Mouse (Mus musculus) intestine, embryonic 16.5 days (tissue): ENCODE data around the gene Aicda. TPM values are rescaled to one million over a fixed set of nuclear protein-coding genes. Genes with fewer than 3 reads are reported as not detected.
"Not testable (repeated sequence)": the region's sequence is repeated elsewhere in the genome, so short reads cannot be mapped to it uniquely, and the experiment has no call there.

Source experiments
- ATAC-seq: fragments of 200-750 bp; cut with Nextera tagmentation; 2 replicates; pipeline ENCODE4 v1.8.0; 2017; ENCODE audit warnings: moderate TSS enrichment, moderate library complexity
- H3K27ac ChIP-seq: fragments of 300-500 bp; sonication (generic); 2 replicates; pipeline ENCODE4 v1.5.1; 2014; ENCODE audit warnings: mild to moderate bottlenecking, low read length
- H3K27me3 ChIP-seq: fragments of 300-500 bp; sonication (generic); replicated peaks from 2 replicates; pipeline ENCODE4 v1.6.1; 2014; ENCODE audit warnings: low read length, control low read depth, mixed read lengths; ENCODE audit not compliant: control insufficient read depth, insufficient read depth
- H3K36me3 ChIP-seq: fragments of 300-500 bp; sonication (generic); 2 replicates; pipeline ENCODE4 v1.6.1; 2014; ENCODE audit warnings: low read length, control low read depth; ENCODE audit not compliant: control insufficient read depth, insufficient read depth
- H3K4me1 ChIP-seq: fragments of 300-500 bp; sonication (generic); 2 replicates; pipeline ENCODE4 v1.6.1; 2014; ENCODE audit warnings: low read length, control low read depth, mixed read lengths; ENCODE audit not compliant: control insufficient read depth, insufficient read depth
- H3K4me2 ChIP-seq: fragments of 300-500 bp; sonication (generic); 2 replicates; pipeline ENCODE4 v1.6.1; 2014; ENCODE audit warnings: low read depth, low read length, control low read depth
- H3K4me3 ChIP-seq: fragments of 300-500 bp; sonication (generic); 2 replicates; pipeline ENCODE4 v1.5.1; 2014; ENCODE audit warnings: mild to moderate bottlenecking, low read length
- H3K9ac ChIP-seq: fragments of 300-500 bp; sonication (generic); 2 replicates; pipeline ENCODE4 v1.6.1; 2014; ENCODE audit warnings: low read depth, low read length
- H3K9me3 ChIP-seq: fragments of 300-500 bp; sonication (generic); 2 replicates; pipeline ENCODE4 v1.6.1; 2016; ENCODE audit warnings: low read length, control low read depth; ENCODE audit not compliant: control insufficient read depth
- WGBS: fragments of 180-500 bp; shearing (Covaris S2); extraction: QIAGEN DNeasy Blood & Tissue Kit; methylation state at CpG from one replicate; pipeline ENCODE4 v1.1.7; 2014; 5-methylcytosine and 5-hydroxymethylcytosine counted together
- polyA plus RNA-seq: library from polyadenylated mRNA; unstranded; fragments of >200 nt; fragmentation: Nextera tagmentation; extraction: Ambion mirVana; gene quantifications from 2 replicates; pipeline ENCODE4 v1.2.1, GENCODE M21; 2015

The Aicda gene
- polyA plus RNA-seq, 1 experiment from 2014 or later: not detected

GRCm38 (mm10) chr6:122522595-122522994 is 31.0 kb upstream of the Aicda start:
- peak; percentile 59; the same call in 1 of the 2 replicates for ATAC-seq
- Histone ChIP-seq H3K4me3 (no peak overlapping the region), H3K9ac (no peak overlapping the region), H3K9me3 (no peaks in the 10 kb centered on the region), H3K36me3 (no peaks in the 10 kb centered on the region), H3K27ac (no peak overlapping the region), H3K4me1 (no peaks in the 10 kb centered on the region), H3K27me3 (no peaks in the 10 kb centered on the region), H3K4me2 (no peak overlapping the region)
- WGBS: 69% methylated on average over 9 of the region's 9 CpGs

DNA sequence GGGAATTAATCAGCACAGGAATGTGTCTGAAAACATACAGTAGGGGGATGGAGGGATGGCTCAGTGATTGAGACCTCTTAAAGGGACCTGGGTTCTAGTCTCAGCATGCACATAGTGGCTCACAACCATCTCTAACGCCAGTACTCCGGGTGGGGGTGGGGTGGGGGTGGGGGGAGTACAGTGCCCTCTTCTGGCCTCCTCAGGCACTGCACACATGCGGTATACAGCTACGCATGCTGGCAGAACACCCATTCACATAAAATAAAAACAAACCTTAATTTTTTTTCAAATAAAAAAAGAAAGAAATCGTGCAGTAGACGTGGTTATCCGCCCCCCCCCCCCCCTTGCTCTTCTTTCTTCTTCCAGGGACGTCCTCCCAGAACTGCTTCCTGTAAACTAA is 30.3 kb upstream of the Aicda start:
- Histone ChIP-seq H3K9me3 (no peaks in the 10 kb centered on the region), H3K4me1 (no peaks in the 10 kb centered on the region), H3K4me2 (no peak overlapping the region), H3K4me3 (no peak overlapping the region), H3K27me3 (no peaks in the 10 kb centered on the region), H3K27ac (no peak overlapping the region), H3K9ac (no peak overlapping the region), H3K36me3 (no peaks in the 10 kb centered on the region)
- WGBS: 87% methylated on average over 8 of the region's 8 CpGs
- no peak for ATAC-seq

DNA sequence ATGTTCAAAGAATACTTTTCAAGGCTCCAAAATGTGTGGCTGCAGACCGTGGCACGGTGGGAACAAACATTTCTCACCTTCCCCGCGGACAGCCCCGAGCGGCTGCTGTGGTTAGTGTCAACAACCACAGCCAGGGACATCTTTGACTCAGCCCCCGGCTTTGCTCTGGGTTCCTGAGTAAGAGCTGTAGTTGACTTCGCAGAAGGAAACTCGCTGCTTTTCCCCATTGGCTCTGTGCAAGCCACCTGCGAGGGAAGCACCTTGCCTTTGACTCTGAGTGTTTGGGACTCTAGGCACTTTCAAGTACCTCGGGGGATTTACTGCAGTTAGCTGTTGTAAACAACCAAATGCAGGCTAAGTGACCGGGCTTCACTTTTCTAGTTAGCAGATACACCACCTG is 26.0 kb upstream of the Aicda start:
- WGBS: 19% methylated on average over 12 of the region's 12 CpGs
- no peaks in the 10 kb centered on the region for H3K9me3 ChIP-seq
- H3K27me3 ChIP-seq: no peaks in the 10 kb centered on the region
- H3K4me1 ChIP-seq: no peaks in the 10 kb centered on the region
- no peak overlapping the region for H3K4me2 ChIP-seq
- no peak for ATAC-seq
- no peak overlapping the region for H3K27ac ChIP-seq
- H3K4me3 ChIP-seq: no peak overlapping the region
- no peak overlapping the region for H3K9ac ChIP-seq
- no peaks in the 10 kb centered on the region for H3K36me3 ChIP-seq

- Histone ChIP-seq H3K9me3 (no peaks in the 10 kb centered on the region), H3K27ac (no peak overlapping the region), H3K4me2 (no peak overlapping the region), H3K27me3 (no peaks in the 10 kb centered on the region), H3K4me3 (no peak overlapping the region), H3K4me1 (no peaks in the 10 kb centered on the region), H3K36me3 (no peaks in the 10 kb centered on the region), H3K9ac (no peak overlapping the region)
- 72% methylated on average over 11 of the region's 11 CpGs for WGBS
- ATAC-seq: no peak
Observed at GRCm38 (mm10) chr6:122528136-122528535, 25.5 kb upstream of the Aicda start.

DNA sequence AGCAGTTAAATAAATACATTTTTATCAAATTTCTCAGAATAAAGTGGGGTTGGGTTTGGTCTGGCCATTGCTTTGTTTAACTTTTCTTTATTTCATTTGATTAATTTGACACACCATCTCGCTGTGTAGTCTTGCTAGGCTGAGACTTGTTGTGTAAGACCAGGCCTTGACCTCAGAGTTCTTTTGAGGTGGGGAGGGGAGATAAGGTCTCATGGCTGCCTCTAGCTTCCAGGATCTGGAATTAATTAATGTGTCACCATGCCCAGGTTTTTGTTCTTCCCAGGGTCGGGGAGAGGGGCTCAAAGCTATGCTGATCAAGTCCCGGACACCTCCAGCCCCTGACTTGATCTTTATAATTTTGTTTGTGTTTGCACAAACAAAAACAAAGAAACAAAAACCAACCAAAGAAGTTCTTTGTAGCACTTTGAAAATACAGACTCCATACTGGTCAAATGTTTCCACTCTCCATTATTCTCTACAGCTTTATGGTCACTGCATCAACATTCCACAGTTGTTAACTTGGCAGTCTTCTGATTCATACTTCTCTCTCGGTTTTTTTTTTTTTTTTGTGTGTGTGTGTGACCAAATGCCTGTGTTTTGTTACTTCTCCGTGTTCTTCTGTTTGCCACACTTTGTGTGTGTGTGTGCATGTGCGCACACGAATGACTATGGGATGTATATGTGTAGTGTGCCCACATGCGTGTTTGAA is 22.0 kb upstream of the Aicda start:
- no peak overlapping the region for H3K4me2 ChIP-seq
- no peaks in the 10 kb centered on the region for H3K9me3 ChIP-seq
- 66% methylated on average over 8 of the region's 8 CpGs for WGBS
- no peaks in the 10 kb centered on the region for H3K36me3 ChIP-seq
- no peaks in the 10 kb centered on the region for H3K4me1 ChIP-seq
- no peak overlapping the region for H3K9ac ChIP-seq
- no peak overlapping the region for H3K27ac ChIP-seq
- no peaks in the 10 kb centered on the region for H3K27me3 ChIP-seq
- ATAC-seq: no peak
- H3K4me3 ChIP-seq: no peak overlapping the region

- Histone ChIP-seq H3K27me3 (no peaks in the 10 kb centered on the region), H3K27ac (no peak overlapping the region), H3K36me3 (no peaks in the 10 kb centered on the region), H3K4me3 (no peak overlapping the region), H3K9me3 (no peaks in the 10 kb centered on the region), H3K4me2 (peak overlapping the region; percentile 8; the same call in 1 of the 2 replicates), H3K4me1 (no peaks in the 10 kb centered on the region), H3K9ac (no peak overlapping the region)
- no peak for ATAC-seq
- WGBS: 17% methylated on average over 4 of the region's 4 CpGs
Observed at GRCm38 (mm10) chr6:122532883-122533302, 20.7 kb upstream of the Aicda start.

GRCm38 (mm10) chr6:122534032-122534431 is 19.6 kb upstream of the Aicda start:
- no peak overlapping the region for H3K4me2 ChIP-seq
- no peak overlapping the region for H3K4me3 ChIP-seq
- 63% methylated on average over 3 of the region's 3 CpGs for WGBS
- H3K4me1 ChIP-seq: no peaks in the 10 kb centered on the region
- H3K27me3 ChIP-seq: no peaks in the 10 kb centered on the region
- no peaks in the 10 kb centered on the region for H3K36me3 ChIP-seq
- ATAC-seq: no peak
- no peak overlapping the region for H3K9ac ChIP-seq
- no peaks in the 10 kb centered on the region for H3K9me3 ChIP-seq
- no peak overlapping the region for H3K27ac ChIP-seq

- H3K4me2 ChIP-seq: no peak overlapping the region
- H3K9ac ChIP-seq: no peak overlapping the region
- H3K4me1 ChIP-seq: no peaks in the 10 kb centered on the region
- H3K4me3 ChIP-seq: no peak overlapping the region
- H3K9me3 ChIP-seq: no peaks in the 10 kb centered on the region
- ATAC-seq: no peak
- no peak overlapping the region for H3K27ac ChIP-seq
- no peaks in the 10 kb centered on the region for H3K27me3 ChIP-seq
- no peaks in the 10 kb centered on the region for H3K36me3 ChIP-seq
- 87% methylated on average over 9 of the region's 9 CpGs for WGBS
Observed at GRCm38 (mm10) chr6:122539564-122539963, 14.0 kb upstream of the Aicda start.

GRCm38 (mm10) chr6:122542459-122542858 is 11.1 kb upstream of the Aicda start:
- not testable (repeated sequence) for H3K9ac ChIP-seq, H3K4me1 ChIP-seq, H3K27ac ChIP-seq, H3K4me3 ChIP-seq, H3K9me3 ChIP-seq, H3K4me2 ChIP-seq, ATAC-seq, H3K36me3 ChIP-seq, H3K27me3 ChIP-seq
- 77% methylated on average over 5 of the region's 5 CpGs for WGBS

DNA sequence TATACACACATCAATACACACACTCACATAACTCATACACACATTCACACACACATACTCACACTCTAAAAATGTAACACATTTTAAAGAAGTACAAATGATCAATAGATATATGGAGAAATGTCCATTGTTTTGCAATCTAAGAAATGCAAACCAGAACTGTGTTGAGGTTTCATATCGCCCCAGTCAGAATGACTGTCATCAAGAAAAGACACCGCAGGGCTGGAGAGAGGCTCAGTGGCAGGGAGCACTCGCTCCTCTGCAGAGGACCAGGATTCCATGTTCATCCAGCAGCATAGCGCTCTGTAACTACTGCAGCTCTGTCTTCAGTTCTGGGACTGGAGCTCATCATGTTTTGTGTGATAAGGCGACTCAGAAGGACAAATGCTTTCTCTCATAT is 10.0 kb upstream of the Aicda start:
- no peak for ATAC-seq
- Histone ChIP-seq H3K27me3 (no peaks in the 10 kb centered on the region), H3K9me3 (no peaks in the 10 kb centered on the region), H3K4me1 (no peaks in the 10 kb centered on the region), H3K9ac (no peak overlapping the region), H3K4me3 (no peak overlapping the region), H3K4me2 (no peak overlapping the region), H3K36me3 (no peaks in the 10 kb centered on the region), H3K27ac (no peak overlapping the region)
- WGBS: 75% methylated on average over 5 of the region's 5 CpGs
